Mouse (Mus musculus): Measurements from ENCODE around the gene Pklr.
"Not testable (repeated sequence)": the region's sequence is repeated elsewhere in the genome, so short reads cannot be mapped to it uniquely, and the experiment has no call there.

Pklr gene

DNA sequence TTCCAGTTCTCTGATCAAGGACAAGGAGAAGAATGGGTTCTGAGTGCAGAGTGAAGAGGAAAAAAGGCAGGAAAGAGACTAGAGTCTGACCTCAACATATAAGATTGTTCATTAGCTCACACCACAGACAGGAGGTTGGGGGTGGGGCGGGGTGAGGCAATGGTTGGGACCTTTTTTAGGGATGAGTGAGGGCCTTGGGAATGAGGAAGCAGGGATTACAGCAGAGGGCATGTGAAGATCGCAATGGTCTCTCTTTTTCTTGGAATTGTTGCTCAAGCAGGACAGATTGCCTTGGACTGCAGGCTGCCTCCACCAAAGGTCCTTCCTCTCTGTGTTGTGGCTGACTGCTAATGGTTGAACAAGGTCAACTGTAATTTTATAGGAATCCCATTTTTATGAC is 12.6 kb upstream of the Pklr start:
- in situ Hi-C loops (cut with MboI, MseI), result no loop called here

- in situ Hi-C loops (cut with MboI, MseI), result no loop called here
Measured at GRCm38 (mm10) chr3:89124241-89124640, 11.7 kb upstream of the Pklr start.

- in situ Hi-C loops (cut with MboI, MseI), result no loop called here
Measured at GRCm38 (mm10) chr3:89125981-89126380, 10.0 kb upstream of the Pklr start.

GRCm38 (mm10) chr3:89129908-89130307 is 6.0 kb upstream of the Pklr start:
- in situ Hi-C loops (cut with MboI, MseI), result no loop called here

- in situ Hi-C loops (cut with MboI, MseI), result no loop called here
Measured at GRCm38 (mm10) chr3:89131816-89132215, 4.1 kb upstream of the Pklr start.

DNA sequence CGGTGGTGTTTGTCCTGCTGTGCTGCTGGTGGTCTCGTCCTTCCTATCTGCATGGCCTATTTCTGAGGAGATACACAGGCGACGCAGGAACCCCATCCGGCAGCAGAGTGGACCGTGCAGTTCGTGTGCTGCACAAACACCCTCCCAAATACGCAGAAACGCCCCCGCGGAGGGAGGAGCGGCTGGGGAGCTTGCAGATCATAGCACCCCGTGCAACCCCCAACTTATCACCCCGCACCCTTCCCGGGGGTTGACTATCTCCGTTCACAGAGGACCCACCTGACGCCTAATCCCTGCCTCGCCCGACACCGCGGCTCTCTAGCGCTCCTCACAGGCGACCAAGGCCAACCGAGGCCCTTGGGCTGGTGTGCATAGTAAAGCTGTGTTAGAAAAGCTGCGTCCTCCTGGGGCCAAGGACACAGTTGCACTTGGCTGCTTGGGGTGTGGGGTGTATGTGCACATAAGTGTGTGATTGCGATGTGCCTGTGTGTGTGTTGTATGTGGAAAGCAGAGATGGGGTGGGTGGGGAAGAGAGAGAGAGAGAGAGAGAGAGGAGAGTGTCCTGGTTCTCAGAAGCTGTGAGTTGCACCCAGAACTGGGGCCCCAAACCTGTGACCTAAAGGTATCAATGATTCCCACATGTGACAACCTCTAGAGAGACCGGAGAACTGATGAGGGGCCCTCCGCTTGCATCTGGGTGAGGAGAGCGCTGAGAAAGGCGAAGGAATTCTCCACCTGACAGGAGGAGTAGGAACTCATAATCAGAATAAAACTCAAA is 3.5 kb upstream of the Pklr start:
- in situ Hi-C loops (cut with MboI, MseI), result no loop called here

DNA sequence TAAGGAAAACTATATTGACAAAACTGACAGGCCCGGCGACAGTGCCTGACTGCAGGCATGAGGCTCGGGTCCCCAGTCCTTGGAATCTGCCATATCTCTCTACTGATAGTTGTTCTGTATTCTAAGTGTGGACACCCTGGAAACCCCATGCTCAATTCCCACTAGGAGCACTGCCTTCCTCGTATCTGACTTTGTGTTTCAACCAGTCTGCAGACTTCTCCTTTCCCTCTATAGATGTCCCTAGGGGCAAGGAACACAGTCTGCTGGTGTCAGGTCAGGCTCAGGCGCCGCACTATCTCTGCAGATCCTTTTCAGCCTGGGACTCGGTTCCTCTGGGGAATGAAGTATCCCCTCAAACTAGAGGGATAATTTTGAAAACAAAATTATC is 2.9 kb upstream of the Pklr start:
- in situ Hi-C loops (cut with MboI, MseI), result no loop called here

GRCm38 (mm10) chr3:89133752-89134151 is 2.2 kb upstream of the Pklr start:
- in situ Hi-C loops (cut with MboI, MseI), result no loop called here

GRCm38 (mm10) chr3:89136365-89136764 is 423 bp downstream of the Pklr start:
- in situ Hi-C loops (cut with MboI, MseI), result no loop called here

DNA sequence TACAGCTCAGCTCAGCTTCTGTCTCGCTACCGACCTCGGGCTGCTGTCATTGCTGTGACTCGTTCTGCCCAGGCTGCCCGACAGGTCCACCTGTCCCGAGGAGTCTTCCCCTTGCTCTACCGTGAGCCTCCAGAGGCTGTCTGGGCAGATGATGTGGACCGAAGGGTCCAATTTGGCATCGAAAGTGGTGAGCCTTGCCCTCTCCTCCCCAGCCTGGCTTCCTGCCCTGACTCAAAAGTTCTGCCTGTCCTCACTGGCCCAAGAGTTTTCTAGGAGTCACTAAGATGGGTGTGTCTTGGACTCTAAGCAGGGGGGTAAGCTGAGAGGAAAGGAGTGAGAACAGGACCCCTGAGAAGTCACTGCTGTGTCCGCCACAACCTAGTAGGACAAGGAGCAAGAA is 8.9 kb downstream of the Pklr start:
- in situ Hi-C loops (cut with MboI, MseI), result loop anchor here (5.0 kb wide), 1 partner anchor 88 kb away; no protein-coding TSS in a partner anchor

- in situ Hi-C loops (cut with MboI, MseI), result no loop called here
Measured at GRCm38 (mm10) chr3:89145566-89145965, 9.6 kb downstream of the Pklr start.

- in situ Hi-C loops (cut with MboI, MseI), result no loop called here
Measured at GRCm38 (mm10) chr3:89147101-89147978, 11.4 kb downstream of the Pklr start.

- in situ Hi-C loops (cut with MboI, MseI), result no loop called here
Measured at GRCm38 (mm10) chr3:89147979-89148311, 12.0 kb downstream of the Pklr start.

DNA sequence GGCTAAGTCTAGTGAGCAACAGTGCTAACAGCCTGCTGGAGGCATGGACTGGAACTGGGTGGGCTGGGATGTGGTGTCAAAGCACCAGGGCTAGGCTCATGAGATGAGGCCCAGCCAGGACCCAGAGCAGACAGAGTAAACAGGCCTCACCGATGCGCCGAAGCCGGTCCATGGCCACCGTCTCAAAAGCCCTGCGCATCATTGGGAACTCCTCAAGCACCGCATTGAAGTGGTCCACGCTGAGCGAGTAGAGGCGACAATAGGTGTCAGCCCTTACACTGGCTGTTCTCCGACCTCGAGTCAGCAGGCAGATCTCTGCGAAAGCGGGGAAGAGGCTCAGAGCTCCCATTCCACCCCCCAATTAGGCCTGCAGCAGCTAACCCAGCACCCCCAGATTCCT is 12.6 kb downstream of the Pklr start:
- in situ Hi-C loops (cut with MboI, MseI), result no loop called here

DNA sequence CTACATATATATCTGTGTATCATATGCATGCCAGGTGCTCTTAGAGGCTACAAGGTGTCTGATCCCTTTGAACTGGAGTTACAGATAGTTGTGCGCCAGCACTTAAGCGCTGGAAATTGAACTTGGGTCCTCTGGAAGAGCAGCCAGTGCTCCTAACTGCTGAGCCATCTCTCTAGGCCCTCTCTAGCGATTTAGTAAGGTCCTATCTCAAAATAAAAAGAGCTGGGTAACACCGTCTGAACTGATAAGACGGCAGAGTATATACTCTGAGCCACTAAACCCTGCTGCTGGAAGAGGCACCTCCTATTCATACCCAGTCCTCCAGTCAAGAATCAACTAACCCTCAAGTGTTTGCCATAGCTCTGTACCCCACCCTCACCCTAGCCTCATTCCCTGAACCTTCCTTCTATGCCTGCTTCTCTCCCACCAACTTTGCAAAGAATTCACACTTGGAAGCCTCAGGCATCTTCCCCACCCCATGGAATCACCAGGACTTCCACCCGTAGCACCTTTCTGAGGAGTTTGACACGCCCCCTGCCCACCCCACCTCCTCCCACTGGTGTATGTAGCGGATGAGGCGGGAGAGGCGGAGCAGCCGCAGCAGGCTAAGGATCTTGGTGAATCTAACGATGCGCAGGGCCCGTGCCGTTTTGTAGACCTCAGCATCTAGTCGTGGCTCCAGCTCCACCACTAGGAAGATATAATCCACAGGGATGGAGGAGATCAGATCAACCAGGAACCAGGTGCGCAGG is 16.3 kb downstream of the Pklr start:
- in situ Hi-C loops (cut with MboI, MseI), result no loop called here

- in situ Hi-C loops (cut with MboI, MseI), result no loop called here
Measured at GRCm38 (mm10) chr3:89156951-89157350, 21.0 kb downstream of the Pklr start.

DNA sequence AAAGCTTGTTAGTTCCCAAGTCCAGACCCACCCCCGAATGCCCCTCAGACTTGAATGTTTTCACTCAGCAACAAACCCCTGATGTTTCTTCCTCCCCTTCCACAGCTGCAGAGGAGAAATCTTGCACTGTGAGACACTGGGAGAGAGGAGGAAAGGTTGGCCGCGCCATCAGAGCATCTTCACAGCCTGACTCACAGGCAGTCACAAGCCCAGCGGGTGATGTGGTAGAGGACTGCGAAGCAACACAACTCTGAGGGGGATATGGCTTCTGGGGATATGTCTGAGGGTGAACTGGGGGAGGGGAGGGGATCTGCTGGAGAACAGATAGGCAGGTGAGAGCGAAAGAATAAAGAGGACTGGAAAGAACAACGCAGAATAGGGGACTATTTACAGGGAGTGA is 22.7 kb downstream of the Pklr start:
- in situ Hi-C loops (cut with MboI, MseI), result no loop called here

DNA sequence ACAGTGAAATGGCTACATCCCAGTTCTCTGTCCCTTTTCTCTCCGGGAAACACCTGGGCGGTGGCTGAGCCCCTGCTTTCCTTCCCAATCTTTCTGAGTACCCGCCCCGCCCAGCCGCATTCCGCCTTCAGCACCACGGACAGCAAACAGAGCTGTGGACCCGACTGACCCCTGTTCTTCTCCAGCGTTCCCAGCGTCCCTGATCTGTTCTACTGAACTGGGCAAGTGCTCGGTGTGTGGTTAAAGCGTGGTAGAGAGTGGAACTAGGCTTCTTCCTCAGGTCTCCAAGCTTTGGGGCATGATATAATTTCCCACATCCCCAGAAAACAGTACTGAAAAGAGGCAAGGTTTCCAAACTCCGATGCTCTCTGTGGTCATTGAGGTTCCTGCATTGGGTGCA is 23.3 kb downstream of the Pklr start:
- in situ Hi-C loops (cut with MboI, MseI), result no loop called here

DNA sequence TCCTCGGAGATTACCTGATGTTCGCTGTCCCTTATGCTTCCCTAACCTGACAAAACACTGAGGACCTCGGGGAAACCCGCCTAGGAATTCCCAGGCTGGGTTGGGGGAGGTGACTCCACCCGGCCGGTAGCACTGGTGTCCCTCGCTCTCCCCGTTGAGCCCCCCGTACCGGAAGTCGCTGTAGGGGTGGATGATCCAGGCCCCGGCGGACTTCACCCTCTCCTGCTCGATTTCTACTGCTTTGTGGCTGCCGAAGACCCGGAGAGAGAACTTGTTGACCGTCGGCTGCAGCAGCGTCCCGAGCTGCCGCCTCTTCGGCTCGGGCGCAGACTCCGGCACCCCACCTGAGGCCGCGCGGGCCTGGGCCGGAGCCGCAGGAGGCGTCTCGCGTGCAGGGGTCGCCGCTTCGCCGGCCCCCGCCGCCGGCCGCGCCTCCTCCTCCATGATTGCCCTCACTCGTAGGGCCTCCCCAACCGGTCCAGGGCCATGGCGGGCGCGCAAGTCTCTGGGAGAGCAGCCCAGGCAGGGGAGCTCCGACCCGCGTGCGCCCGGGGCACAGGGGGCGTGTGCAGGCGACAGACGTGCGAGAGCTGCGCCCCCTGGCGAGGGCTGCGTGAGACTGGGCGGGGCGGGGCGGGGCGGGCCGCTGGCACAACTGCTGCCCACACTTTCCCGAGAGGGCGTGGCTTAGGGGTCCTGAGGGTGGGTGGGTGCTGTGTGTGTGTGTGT is 23.8 kb downstream of the Pklr start, which contains the start of gene Hcn3:
Gene Hcn3, minus strand, starts transcription at position 581 of the 729 bp plus-strand sequence.
- in situ Hi-C loops (cut with MboI, MseI), result no loop called here

- in situ Hi-C loops (cut with MboI, MseI), result not testable (repeated sequence)
Measured at GRCm38 (mm10) chr3:89161207-89161606, 25.3 kb downstream of the Pklr start.

GRCm38 (mm10) chr3:89161786-89162185 is 25.8 kb downstream of the Pklr start:
- in situ Hi-C loops (cut with MboI, MseI), result no loop called here

- in situ Hi-C loops (cut with MboI, MseI), result no loop called here
Measured at GRCm38 (mm10) chr3:89163123-89163522, 27.2 kb downstream of the Pklr start.
